Mouse (Mus musculus) olfactory bulb, adult 2 months (tissue): ENCODE data around the gene Hist1h2bn. TPM values are rescaled to one million over a fixed set of nuclear protein-coding genes. Genes with fewer than 3 reads are reported as not detected.
"Not testable (repeated sequence)": the region's sequence is repeated elsewhere in the genome, so short reads cannot be mapped to it uniquely, and the experiment has no call there.

Source experiments
- H3K27ac ChIP-seq: fragments of 200-500 bp; 2 replicates; pipeline ENCODE4 v1.5.1; 2012; ENCODE audit warnings: low read depth, low read length; ENCODE audit not compliant: insufficient read depth
- H3K4me1 ChIP-seq: fragments of 200-500 bp; 2 replicates; pipeline ENCODE4 v1.6.1; 2012; ENCODE audit warnings: low read length; ENCODE audit not compliant: control insufficient read depth, insufficient read depth
- H3K4me3 ChIP-seq: fragments of 200-500 bp; 2 replicates; pipeline ENCODE4 v1.5.1; 2012; ENCODE audit warnings: mild to moderate bottlenecking, low read depth, low read length, moderate library complexity; ENCODE audit not compliant: insufficient read depth
- CTCF ChIP-seq: fragments of 200-500 bp; IDR thresholded peaks from 2 replicates; pipeline ENCODE4 v1.5.1; 2012; ENCODE audit warnings: low read depth, mild to moderate bottlenecking, low read length, moderate library complexity; ENCODE audit not compliant: insufficient read depth
- POLR2A ChIP-seq: fragments of 200-500 bp; IDR thresholded peaks from 2 replicates; pipeline ENCODE4 v1.6.1; 2012; ENCODE audit warnings: mild to moderate bottlenecking, low read depth, low read length, moderate library complexity; ENCODE audit not compliant: insufficient read depth
- WGBS: fragments of 180-500 bp; shearing (Covaris S2); methylation state at CpG from one replicate; pipeline ENCODE4 v1.1.7; 2018; 5-methylcytosine and 5-hydroxymethylcytosine counted together
- polyA plus RNA-seq: library from polyadenylated mRNA; stranded (reverse); fragments of >200 nt; gene quantifications from 2 replicates; pipeline ENCODE4 v1.2.4, GENCODE M21; 2012; ENCODE audit warnings: low replicate concordance; ENCODE audit not compliant: missing spikeins, insufficient read depth, insufficient read length

The Hist1h2bn gene
- polyA plus RNA-seq, 1 experiment: not detected

DNA sequence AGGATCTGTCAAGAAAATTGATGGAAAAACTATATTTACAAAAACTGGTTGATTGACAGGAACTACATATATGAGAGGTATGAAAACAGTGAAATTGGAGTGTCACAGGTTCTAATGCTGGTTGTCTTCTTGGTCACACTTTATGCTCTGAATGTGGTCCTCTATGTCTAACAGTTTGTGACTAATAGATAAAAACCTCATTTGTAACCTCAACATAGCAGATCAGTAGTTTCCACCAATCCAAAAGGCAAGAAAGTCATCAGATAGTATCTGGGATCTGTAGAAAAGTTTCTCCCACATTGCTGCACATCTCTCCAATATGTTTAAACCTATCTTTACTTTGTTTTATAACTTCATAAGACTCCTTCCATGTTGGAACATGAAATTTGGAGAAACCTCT is 2.5 kb upstream of the Hist1h2bn start:
- H3K4me3 ChIP-seq: no peak overlapping the region
- TF ChIP-seq POLR2A (no peak), CTCF (no peak)
- peaks cover 5% of the 10 kb centered on the region; the same call in 1 of the 2 replicates for H3K4me1 ChIP-seq
- H3K27ac ChIP-seq: no peak overlapping the region

DNA sequence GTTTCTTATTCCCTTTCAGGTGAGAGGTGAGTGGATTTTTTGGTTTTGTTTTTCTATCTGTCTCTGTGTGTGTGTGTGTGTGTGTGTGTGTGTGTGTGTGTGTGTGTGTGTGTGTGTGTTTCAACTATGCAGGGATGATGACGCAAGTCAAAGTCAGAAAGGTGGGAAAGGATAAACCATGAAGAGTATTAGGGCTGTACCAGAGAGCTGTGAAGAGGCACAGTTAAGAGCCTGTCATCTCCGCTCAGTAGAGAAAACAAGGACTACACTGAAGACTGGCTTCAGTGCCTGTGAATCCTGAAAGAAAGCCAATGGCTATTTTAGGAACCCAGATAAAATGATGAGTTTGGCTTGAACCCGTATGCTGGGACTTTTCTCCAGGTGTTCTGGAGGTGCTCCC is 2.1 kb upstream of the Hist1h2bn start:
- TF ChIP-seq POLR2A (no peak), CTCF (no peak)
- WGBS: 67% methylated on average over 3 of the region's 3 CpGs
- Histone ChIP-seq H3K4me3 (no peak overlapping the region), H3K4me1 (peaks cover 5% of the 10 kb centered on the region; the same call in 1 of the 2 replicates), H3K27ac (no peak overlapping the region)

DNA sequence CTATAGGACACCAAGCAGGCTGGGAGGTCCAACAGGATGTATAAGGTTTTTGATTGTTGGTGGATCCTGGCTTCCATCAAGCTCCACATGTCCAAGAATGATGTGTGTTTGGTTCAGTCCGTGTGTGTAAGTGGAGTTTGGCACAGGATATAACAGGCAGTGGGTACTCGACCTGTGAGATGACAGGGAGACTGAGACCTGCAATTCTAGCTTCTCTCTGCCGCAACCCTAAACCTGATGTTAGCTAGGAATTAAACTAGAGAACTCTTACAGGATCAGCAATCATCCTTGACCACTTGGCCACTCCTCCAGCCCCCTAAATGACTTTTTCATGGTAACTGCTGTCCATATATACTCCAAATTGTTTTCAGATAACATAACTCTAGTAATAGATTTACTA is 1.6 kb upstream of the Hist1h2bn start:
- 0 out of 2 replicates have a peak overlapping the region, but pooled peaks have one; percentile 37 for H3K27ac ChIP-seq
- no peak for TF ChIP-seq POLR2A
- TF ChIP-seq CTCF: no peak
- peaks cover 4% of the 10 kb centered on the region; the same call in 1 of the 2 replicates for H3K4me1 ChIP-seq
- WGBS: 45% methylated on average over 3 of the region's 3 CpGs
- no peak overlapping the region for H3K4me3 ChIP-seq

DNA sequence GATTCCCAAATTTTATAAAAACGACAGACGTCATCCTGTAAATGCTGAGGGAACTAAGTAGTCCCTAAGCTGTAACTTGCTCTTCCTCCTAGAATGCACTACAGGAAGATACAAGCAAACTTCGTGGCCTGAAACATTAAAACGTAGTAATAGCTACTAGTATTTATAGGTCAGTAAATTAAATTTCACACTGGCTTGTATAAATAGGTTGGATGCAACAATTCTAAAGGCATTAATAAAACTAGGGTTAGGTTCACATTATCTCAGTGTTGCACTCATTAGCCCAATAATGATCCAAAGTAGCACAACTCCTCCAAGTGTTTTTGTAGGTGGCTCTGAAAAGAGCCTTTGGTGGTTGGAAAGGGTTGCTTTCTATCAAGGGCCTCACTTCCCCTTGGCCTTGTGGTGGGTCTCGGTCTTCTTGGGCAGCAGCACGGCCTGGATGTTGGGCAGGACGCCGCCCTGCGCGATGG is 836 bp upstream of the Hist1h2bn start:
- H3K27ac ChIP-seq: peak overlapping the region; percentile 93
- WGBS: 5% methylated on average over 10 of the region's 10 CpGs
- H3K4me3 ChIP-seq: peak overlapping the region; percentile 64
- H3K4me1 ChIP-seq: peaks cover 2% of the 10 kb centered on the region; the same call in 1 of the 2 replicates
- TF ChIP-seq CTCF: no peak
- no peak for TF ChIP-seq POLR2A

DNA sequence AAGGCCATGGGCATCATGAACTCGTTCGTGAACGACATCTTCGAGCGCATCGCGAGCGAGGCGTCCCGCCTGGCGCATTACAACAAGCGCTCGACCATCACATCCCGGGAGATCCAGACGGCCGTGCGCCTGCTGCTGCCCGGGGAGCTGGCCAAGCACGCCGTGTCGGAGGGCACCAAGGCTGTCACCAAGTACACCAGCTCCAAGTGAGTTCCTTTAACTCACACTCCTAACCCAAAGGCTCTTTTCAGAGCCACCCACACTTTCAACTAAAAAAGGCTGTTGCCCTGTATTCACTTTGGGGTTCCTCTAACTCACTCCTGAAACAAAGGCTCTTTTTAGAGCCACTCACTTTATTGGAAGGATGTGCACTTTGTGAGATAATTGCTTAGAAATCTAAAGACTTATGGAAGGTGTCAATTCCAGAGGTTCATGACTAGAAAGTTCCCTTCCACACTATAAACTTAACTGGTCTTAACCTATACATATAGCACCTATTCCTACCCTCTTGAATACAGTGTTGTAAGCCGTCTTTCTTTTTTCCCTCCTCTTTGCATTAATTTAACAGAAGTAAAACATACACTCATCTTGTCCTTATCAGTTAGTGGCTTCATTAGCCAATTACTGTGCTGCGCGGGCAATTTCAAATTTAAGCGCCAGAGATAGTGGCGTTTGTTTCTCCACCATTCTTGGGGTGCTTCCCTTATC is 525 bp downstream of the Hist1h2bn start:
- H3K27ac ChIP-seq, H3K4me1 ChIP-seq: not testable (repeated sequence)
- WGBS: under 1% methylated on average over 23 of the region's 26 CpGs
- H3K4me3 ChIP-seq: peak overlapping the region; percentile 71

DNA sequence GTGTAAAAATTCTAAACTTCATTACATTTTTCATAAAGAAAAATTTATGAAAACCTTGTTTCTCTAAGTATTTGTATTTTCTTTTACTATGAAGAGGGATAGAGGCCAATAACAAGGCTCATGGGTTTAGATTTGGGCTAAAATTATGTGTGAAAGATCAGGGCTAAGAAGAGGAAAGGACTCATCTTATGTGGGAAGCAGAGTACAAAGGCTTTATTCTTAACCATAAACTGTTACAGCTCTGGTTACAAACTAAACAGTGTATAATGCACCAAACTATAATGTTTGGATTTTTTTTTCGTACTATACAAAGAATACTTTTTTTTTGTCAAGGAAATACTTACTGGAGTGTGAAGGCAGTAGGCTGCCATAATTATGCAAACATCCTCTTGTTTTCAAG is 1.8 kb downstream of the Hist1h2bn start:
- H3K4me1 ChIP-seq: peaks cover 2% of the 10 kb centered on the region; the same call in 1 of the 2 replicates
- H3K4me3 ChIP-seq: no peak overlapping the region
- H3K27ac ChIP-seq: no peak overlapping the region
- no peak for TF ChIP-seq CTCF
- TF ChIP-seq POLR2A: no peak
- WGBS: 52% methylated on average over 1 of the region's 1 CpGs

DNA sequence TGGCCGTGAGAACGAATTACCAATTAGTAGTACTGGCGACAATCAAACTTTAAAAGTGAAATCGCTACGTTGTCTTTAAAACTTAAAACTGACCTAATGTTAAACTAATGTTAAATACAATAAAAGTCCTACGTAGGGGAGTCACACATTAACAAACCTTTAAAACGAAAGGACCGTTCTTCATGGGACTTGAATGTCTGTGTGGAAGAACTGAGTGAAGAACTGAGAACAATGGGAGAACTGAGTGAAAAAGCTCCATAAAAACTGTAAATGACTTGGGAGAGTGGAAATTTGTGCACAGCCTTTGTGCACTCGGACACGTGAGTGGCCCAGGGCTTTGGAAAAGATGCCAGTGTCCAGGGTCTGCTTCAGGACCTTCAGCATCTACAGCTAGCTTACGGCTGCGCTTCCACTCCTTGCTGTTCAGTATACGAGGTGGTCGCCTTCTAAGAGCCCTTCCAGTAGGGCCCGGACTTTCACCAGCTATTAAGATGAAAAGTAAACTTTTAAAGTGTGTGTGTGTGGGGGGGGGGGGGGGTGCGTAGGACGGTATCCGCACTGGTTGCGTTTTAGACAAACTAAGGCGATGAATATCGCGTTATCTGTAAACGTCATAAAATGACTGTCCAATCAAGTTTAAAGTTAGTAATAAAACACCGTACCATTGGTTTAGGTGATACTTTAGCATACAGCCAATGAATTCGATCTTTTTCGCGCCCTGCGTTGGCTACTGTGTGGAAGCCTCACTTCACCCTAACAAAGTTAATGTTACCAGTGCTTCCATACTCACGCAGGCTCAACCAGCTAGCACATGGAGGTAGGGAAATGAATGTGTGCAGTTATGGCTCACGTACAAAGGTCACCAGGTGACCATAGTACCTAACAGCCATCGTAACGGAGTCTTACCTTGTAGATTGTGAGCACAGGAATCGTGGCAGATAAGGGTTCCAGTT is 25.2 kb downstream of the Hist1h2bn start:
- no peak for TF ChIP-seq POLR2A
- TF ChIP-seq CTCF: no peak
- WGBS: 2% methylated on average over 33 of the region's 33 CpGs

DNA sequence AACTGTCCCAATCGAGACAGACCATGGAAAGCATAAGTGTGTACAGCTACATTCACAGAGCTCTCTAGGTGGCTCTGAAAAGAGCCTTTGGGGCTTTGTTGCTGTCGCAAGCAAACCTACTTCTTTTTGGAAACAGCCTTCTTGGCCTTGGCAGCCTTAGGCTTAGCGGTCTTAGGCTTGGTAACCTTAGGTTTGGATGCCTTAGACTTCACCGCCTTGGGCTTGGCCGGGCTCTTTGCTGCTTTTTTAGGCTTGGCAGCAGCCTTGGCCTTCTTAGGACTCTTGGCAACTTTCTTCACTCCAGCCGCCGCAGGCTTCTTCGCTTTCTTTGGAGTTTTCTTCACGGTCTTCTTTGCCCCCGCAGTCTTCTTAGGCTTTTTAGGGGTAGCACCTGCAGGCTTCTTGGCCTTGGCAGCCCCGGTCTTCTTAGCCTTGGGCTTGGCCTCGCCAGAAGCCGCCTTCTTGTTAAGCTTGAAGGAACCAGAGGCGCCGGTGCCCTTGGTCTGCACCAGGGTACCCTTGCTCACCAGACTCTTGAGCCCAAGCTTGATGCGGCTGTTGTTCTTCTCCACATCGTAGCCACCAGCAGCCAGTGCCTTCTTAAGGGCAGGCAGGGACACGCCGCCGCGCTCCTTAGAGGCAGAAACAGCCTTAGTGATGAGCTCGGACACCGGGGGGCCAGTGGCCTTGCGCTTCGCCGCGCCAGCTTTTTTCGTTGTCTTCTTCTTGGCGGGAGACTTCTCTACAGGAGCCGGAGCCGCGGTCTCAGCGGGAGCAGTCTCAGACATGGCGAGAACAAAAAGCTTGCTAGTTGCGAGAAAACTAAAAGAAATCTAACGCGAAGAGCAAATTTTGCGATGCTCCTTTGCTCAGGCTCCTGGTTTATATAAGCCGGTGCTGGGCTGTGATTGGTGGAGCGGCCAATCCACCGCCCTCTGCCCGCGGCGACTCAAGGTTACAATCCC is 26.1 kb downstream of the Hist1h2bn start, which contains the start of gene Hist1h1b:
Gene Hist1h1b, minus strand, starts transcription at position 859 of the 965 bp plus-strand sequence.
- no peaks in the 10 kb centered on the region; the same call in 1 of the 2 replicates for H3K4me1 ChIP-seq
- TF ChIP-seq POLR2A: peak; percentile 29; the same call in 1 of the 2 replicates
- no peak for TF ChIP-seq CTCF
- under 1% methylated on average over 44 of the region's 44 CpGs for WGBS
- H3K27ac ChIP-seq: peak within 1 kb of the TSS; percentile 43
- peak within 1 kb of the TSS; percentile 62 for H3K4me3 ChIP-seq

More for the DNA sequence above, 25.2 kb downstream of the Hist1h2bn start:
- H3K27ac ChIP-seq: peak overlapping the region; percentile 43; the same call in 1 of the 2 replicates
- no peaks in the 10 kb centered on the region; the same call in 1 of the 2 replicates for H3K4me1 ChIP-seq
- H3K4me3 ChIP-seq: peak overlapping the region; percentile 62

DNA sequence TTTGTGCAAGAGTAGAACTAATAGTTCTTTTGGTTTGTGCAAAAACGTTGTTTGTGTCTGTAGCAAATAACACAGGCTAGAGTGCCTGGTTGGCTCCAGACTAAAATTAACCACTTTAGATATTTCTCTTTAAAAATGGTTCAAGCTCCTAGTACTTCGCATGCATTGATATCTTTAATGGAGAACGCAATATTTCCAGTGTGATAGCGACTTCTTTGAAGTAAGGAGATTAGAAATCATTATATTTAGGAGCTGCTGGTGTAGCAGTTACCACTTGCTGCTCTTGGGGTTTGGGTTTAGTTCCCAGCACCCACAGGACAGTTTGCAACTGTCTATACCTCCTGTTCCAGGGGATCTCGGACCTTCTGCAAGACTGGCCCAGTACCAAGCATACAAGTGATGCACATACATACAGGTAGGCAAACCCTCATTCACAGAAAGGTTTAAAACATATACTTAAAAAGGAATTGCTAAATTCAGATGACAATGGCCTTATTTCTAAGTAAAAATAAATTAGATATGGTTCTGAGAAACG is 27.2 kb downstream of the Hist1h2bn start:
- Histone ChIP-seq H3K4me3 (no peak overlapping the region), H3K4me1 (no peaks in the 10 kb centered on the region; the same call in 1 of the 2 replicates), H3K27ac (no peak overlapping the region)
- 50% methylated on average over 6 of the region's 6 CpGs for WGBS
- TF ChIP-seq CTCF: no peak
- no peak for TF ChIP-seq POLR2A
